Mouse (Mus musculus): ENCODE measurements around the gene 2210016L21Rik. TPM values are rescaled to one million over a fixed set of nuclear protein-coding genes. Genes with fewer than 3 reads are reported as not detected.
"Not testable (repeated sequence)": the region's sequence is repeated elsewhere in the genome, so short reads cannot be mapped to it uniquely, and the experiment has no call there.

2210016L21Rik gene
- polyA plus RNA-seq, 1 experiment from 2014 or later = 106 TPM

GRCm38 (mm10) chr5:114933206-114933605 lies 8.8 kb upstream of the 2210016L21Rik start:
- no peak for ATAC-seq
- Histone ChIP-seq H3K27me3 (replicated peaks; ENCODE audit: control insufficient read depth, insufficient read depth, low read length) (no peaks in the 10 kb centered on the region), H3K9me3 (ENCODE audit: control insufficient read depth, low read length) (0 out of 2 replicates have a peak, but pooled peaks cover under 1% of the 10 kb centered on the region), H3K4me3 (replicated peaks; ENCODE audit: low read length) (no peak overlapping the region), H3K4me2 (ENCODE audit: low read length) (no peak overlapping the region), H3K9ac (replicated peaks; ENCODE audit: low read depth, low read length) (no peak overlapping the region), H3K27ac (ENCODE audit: low read length) (no peak overlapping the region), H3K36me3 (ENCODE audit: control insufficient read depth, insufficient read depth) (no peaks in the 10 kb centered on the region), H3K4me1 (replicated peaks; ENCODE audit: control insufficient read depth, insufficient read depth, low read length) (0 out of 2 replicates have a peak, but pooled peaks cover 3% of the 10 kb centered on the region)
- 80% methylated on average over 8 of the region's 8 CpGs for WGBS

GRCm38 (mm10) chr5:114935838-114936237 lies 6.1 kb upstream of the 2210016L21Rik start:
- no peak overlapping the region for H3K4me3 ChIP-seq (replicated peaks; ENCODE audit: low read length)
- H3K27me3 ChIP-seq (replicated peaks; ENCODE audit: control insufficient read depth, insufficient read depth, low read length) = no peaks in the 10 kb centered on the region
- no peak overlapping the region for H3K9ac ChIP-seq (replicated peaks; ENCODE audit: low read depth, low read length)
- no peak overlapping the region for H3K27ac ChIP-seq (ENCODE audit: low read length)
- WGBS = 11% methylated on average over 3 of the region's 3 CpGs
- ATAC-seq = no peak
- H3K36me3 ChIP-seq (ENCODE audit: control insufficient read depth, insufficient read depth) = no peaks in the 10 kb centered on the region
- H3K9me3 ChIP-seq (ENCODE audit: control insufficient read depth, low read length) = peaks cover 5% of the 10 kb centered on the region; the same call in 1 of the 2 replicates
- H3K4me2 ChIP-seq (ENCODE audit: low read length) = no peak overlapping the region
- H3K4me1 ChIP-seq (replicated peaks; ENCODE audit: control insufficient read depth, insufficient read depth, low read length) = 0 out of 2 replicates have a peak, but pooled peaks cover 3% of the 10 kb centered on the region

- H3K36me3 ChIP-seq (ENCODE audit: control insufficient read depth, insufficient read depth); H3K4me3 ChIP-seq (replicated peaks; ENCODE audit: low read length): not testable (repeated sequence)
- whole genome bisulfite sequencing = 58% methylated on average over 3 of the region's 3 CpGs
Measured at GRCm38 (mm10) chr5:114941138-114941537, 820 bp upstream of the 2210016L21Rik start.

GRCm38 (mm10) chr5:114942766-114943130 lies 790 bp downstream of the 2210016L21Rik start:
- Histone ChIP-seq H3K9ac (replicated peaks; ENCODE audit: low read depth, low read length) (peak overlapping the region; percentile 78), H3K36me3 (ENCODE audit: control insufficient read depth, insufficient read depth) (peaks cover 11% of the 10 kb centered on the region), H3K27ac (ENCODE audit: low read length) (peak overlapping the region; percentile 78), H3K9me3 (ENCODE audit: control insufficient read depth, low read length) (peaks cover 5% of the 10 kb centered on the region; the same call in 1 of the 2 replicates), H3K27me3 (replicated peaks; ENCODE audit: control insufficient read depth, insufficient read depth, low read length) (no peaks in the 10 kb centered on the region), H3K4me1 (replicated peaks; ENCODE audit: control insufficient read depth, insufficient read depth, low read length) (peaks cover 10% of the 10 kb centered on the region), H3K4me3 (replicated peaks; ENCODE audit: low read length) (peak overlapping the region; percentile 71), H3K4me2 (ENCODE audit: low read length) (peak overlapping the region; percentile 77)
- 21% methylated on average over 4 of the region's 4 CpGs for WGBS
- ATAC-seq = no peak

More at GRCm38 (mm10) chr5:114941138-114941537, 820 bp upstream of the 2210016L21Rik start:
- ATAC-seq; H3K9me3 ChIP-seq (ENCODE audit: control insufficient read depth, low read length); H3K27ac ChIP-seq (ENCODE audit: low read length); H3K4me1 ChIP-seq (replicated peaks; ENCODE audit: control insufficient read depth, insufficient read depth, low read length); H3K9ac ChIP-seq (replicated peaks; ENCODE audit: low read depth, low read length); H3K4me2 ChIP-seq (ENCODE audit: low read length); H3K27me3 ChIP-seq (replicated peaks; ENCODE audit: control insufficient read depth, insufficient read depth, low read length): not testable (repeated sequence)

- Histone ChIP-seq H3K9me3 (ENCODE audit: control insufficient read depth, low read length) (no peaks in the 10 kb centered on the region), H3K9ac (replicated peaks; ENCODE audit: low read depth, low read length) (no peak overlapping the region), H3K27me3 (replicated peaks; ENCODE audit: control insufficient read depth, insufficient read depth, low read length) (no peaks in the 10 kb centered on the region), H3K4me2 (ENCODE audit: low read length) (no peak overlapping the region), H3K4me1 (replicated peaks; ENCODE audit: control insufficient read depth, insufficient read depth, low read length) (peaks cover 10% of the 10 kb centered on the region), H3K4me3 (replicated peaks; ENCODE audit: low read length) (no peak overlapping the region), H3K36me3 (ENCODE audit: control insufficient read depth, insufficient read depth) (peaks cover 20% of the 10 kb centered on the region), H3K27ac (ENCODE audit: low read length) (no peak overlapping the region)
- 97% methylated on average over 10 of the region's 10 CpGs for WGBS
- no peak for ATAC-seq
Measured at GRCm38 (mm10) chr5:114945072-114945471, 3.1 kb downstream of the 2210016L21Rik start.

GRCm38 (mm10) chr5:114948891-114949290 lies 6.9 kb downstream of the 2210016L21Rik start:
- Histone ChIP-seq H3K9ac (replicated peaks; ENCODE audit: low read depth, low read length) (no peak overlapping the region), H3K4me1 (replicated peaks; ENCODE audit: control insufficient read depth, insufficient read depth, low read length) (no peaks in the 10 kb centered on the region), H3K9me3 (ENCODE audit: control insufficient read depth, low read length) (no peaks in the 10 kb centered on the region), H3K27me3 (replicated peaks; ENCODE audit: control insufficient read depth, insufficient read depth, low read length) (no peaks in the 10 kb centered on the region), H3K4me3 (replicated peaks; ENCODE audit: low read length) (no peak overlapping the region), H3K36me3 (ENCODE audit: control insufficient read depth, insufficient read depth) (peaks cover 20% of the 10 kb centered on the region), H3K27ac (ENCODE audit: low read length) (no peak overlapping the region), H3K4me2 (ENCODE audit: low read length) (no peak overlapping the region)
- 55% methylated on average over 6 of the region's 6 CpGs for WGBS
- ATAC-seq = no peak

- Histone ChIP-seq H3K27ac (ENCODE audit: low read length) (no peak overlapping the region), H3K4me3 (replicated peaks; ENCODE audit: low read length) (no peak overlapping the region), H3K36me3 (ENCODE audit: control insufficient read depth, insufficient read depth) (peaks cover 20% of the 10 kb centered on the region), H3K9ac (replicated peaks; ENCODE audit: low read depth, low read length) (no peak overlapping the region), H3K4me2 (ENCODE audit: low read length) (no peak overlapping the region), H3K9me3 (ENCODE audit: control insufficient read depth, low read length) (no peaks in the 10 kb centered on the region), H3K4me1 (replicated peaks; ENCODE audit: control insufficient read depth, insufficient read depth, low read length) (no peaks in the 10 kb centered on the region), H3K27me3 (replicated peaks; ENCODE audit: control insufficient read depth, insufficient read depth, low read length) (no peaks in the 10 kb centered on the region)
- ATAC-seq = no peak
- 52% methylated on average over 5 of the region's 5 CpGs for WGBS
Measured at GRCm38 (mm10) chr5:114949316-114949715, 7.4 kb downstream of the 2210016L21Rik start.

- Histone ChIP-seq H3K27me3 (replicated peaks; ENCODE audit: control insufficient read depth, insufficient read depth, low read length) (no peaks in the 10 kb centered on the region), H3K4me3 (replicated peaks; ENCODE audit: low read length) (no peak overlapping the region), H3K9ac (replicated peaks; ENCODE audit: low read depth, low read length) (no peak overlapping the region), H3K4me2 (ENCODE audit: low read length) (no peak overlapping the region), H3K27ac (ENCODE audit: low read length) (no peak overlapping the region), H3K4me1 (replicated peaks; ENCODE audit: control insufficient read depth, insufficient read depth, low read length) (no peaks in the 10 kb centered on the region), H3K36me3 (ENCODE audit: control insufficient read depth, insufficient read depth) (peaks cover 20% of the 10 kb centered on the region), H3K9me3 (ENCODE audit: control insufficient read depth, low read length) (no peaks in the 10 kb centered on the region)
- ATAC-seq = no peak
- WGBS = 83% methylated on average over 9 of the region's 9 CpGs
Measured at GRCm38 (mm10) chr5:114949812-114950211, 7.9 kb downstream of the 2210016L21Rik start.

- no peak for ATAC-seq
- Histone ChIP-seq H3K9me3 (ENCODE audit: control insufficient read depth, low read length) (no peaks in the 10 kb centered on the region), H3K4me3 (replicated peaks; ENCODE audit: low read length) (no peak overlapping the region), H3K4me1 (replicated peaks; ENCODE audit: control insufficient read depth, insufficient read depth, low read length) (no peaks in the 10 kb centered on the region), H3K27ac (ENCODE audit: low read length) (no peak overlapping the region), H3K27me3 (replicated peaks; ENCODE audit: control insufficient read depth, insufficient read depth, low read length) (no peaks in the 10 kb centered on the region), H3K36me3 (ENCODE audit: control insufficient read depth, insufficient read depth) (peaks cover 20% of the 10 kb centered on the region), H3K4me2 (ENCODE audit: low read length) (no peak overlapping the region), H3K9ac (replicated peaks; ENCODE audit: low read depth, low read length) (no peak overlapping the region)
- WGBS = 56% methylated on average over 12 of the region's 12 CpGs
Measured at GRCm38 (mm10) chr5:114950669-114951068, 8.7 kb downstream of the 2210016L21Rik start.
